Mouse (Mus musculus) forebrain, embryonic 15.5 days (tissue): ENCODE results near the gene Btbd11. TPM values are rescaled to one million over a fixed set of nuclear protein-coding genes. Genes with fewer than 3 reads are reported as not detected.

Source experiments
- ATAC-seq: fragments of 200-750 bp; cut with Nextera tagmentation; replicated peaks from 2 replicates; pipeline ENCODE4 v1.8.0; 2017; ENCODE audit warnings: mild to moderate bottlenecking, moderate TSS enrichment, moderate library complexity
- H3K27ac ChIP-seq: fragments of 300-500 bp; sonication (generic); replicated peaks from 2 replicates; pipeline ENCODE4 v1.5.1; 2015; ENCODE audit warnings: mild to moderate bottlenecking, inconsistent platforms
- H3K27me3 ChIP-seq: fragments of 300-500 bp; sonication (generic); 2 replicates; pipeline ENCODE4 v1.6.1; 2015; ENCODE audit warnings: inconsistent platforms
- H3K36me3 ChIP-seq: fragments of 300-500 bp; sonication (generic); 2 replicates; pipeline ENCODE4 v1.6.1; 2015; ENCODE audit warnings: mild to moderate bottlenecking, inconsistent platforms
- H3K4me1 ChIP-seq: fragments of 300-500 bp; sonication (generic); 2 replicates; pipeline ENCODE4 v1.6.1; 2015; ENCODE audit warnings: inconsistent platforms
- H3K4me2 ChIP-seq: fragments of 300-500 bp; sonication (generic); replicated peaks from 2 replicates; pipeline ENCODE4 v1.6.1; 2015; ENCODE audit warnings: mild to moderate bottlenecking, inconsistent platforms
- H3K4me3 ChIP-seq: fragments of 300-500 bp; sonication (generic); 2 replicates; pipeline ENCODE4 v1.5.1; 2015; ENCODE audit warnings: mild to moderate bottlenecking, inconsistent platforms
- H3K9ac ChIP-seq: fragments of 300-500 bp; sonication (generic); replicated peaks from 2 replicates; pipeline ENCODE4 v1.6.1; 2015; ENCODE audit warnings: mild to moderate bottlenecking, inconsistent platforms
- H3K9me3 ChIP-seq: fragments of 300-500 bp; sonication (generic); 2 replicates; pipeline ENCODE4 v1.6.1; 2016; ENCODE audit warnings: inconsistent platforms
- WGBS: fragments of 180-500 bp; shearing (Covaris S2); methylation state at CpG from one replicate; pipeline ENCODE4 v1.1.7; 2015; ENCODE audit warnings: mixed read lengths; 5-methylcytosine and 5-hydroxymethylcytosine counted together
- polyA plus RNA-seq: library from polyadenylated mRNA; unstranded; fragments of >200 nt; fragmentation: Nextera tagmentation; extraction: Ambion mirVana; gene quantifications from 2 replicates; pipeline ENCODE4 v1.2.1, GENCODE M21; 2015

Gene Btbd11
- polyA plus RNA-seq, 1 experiment from 2014 or later = 12.8 TPM

DNA sequence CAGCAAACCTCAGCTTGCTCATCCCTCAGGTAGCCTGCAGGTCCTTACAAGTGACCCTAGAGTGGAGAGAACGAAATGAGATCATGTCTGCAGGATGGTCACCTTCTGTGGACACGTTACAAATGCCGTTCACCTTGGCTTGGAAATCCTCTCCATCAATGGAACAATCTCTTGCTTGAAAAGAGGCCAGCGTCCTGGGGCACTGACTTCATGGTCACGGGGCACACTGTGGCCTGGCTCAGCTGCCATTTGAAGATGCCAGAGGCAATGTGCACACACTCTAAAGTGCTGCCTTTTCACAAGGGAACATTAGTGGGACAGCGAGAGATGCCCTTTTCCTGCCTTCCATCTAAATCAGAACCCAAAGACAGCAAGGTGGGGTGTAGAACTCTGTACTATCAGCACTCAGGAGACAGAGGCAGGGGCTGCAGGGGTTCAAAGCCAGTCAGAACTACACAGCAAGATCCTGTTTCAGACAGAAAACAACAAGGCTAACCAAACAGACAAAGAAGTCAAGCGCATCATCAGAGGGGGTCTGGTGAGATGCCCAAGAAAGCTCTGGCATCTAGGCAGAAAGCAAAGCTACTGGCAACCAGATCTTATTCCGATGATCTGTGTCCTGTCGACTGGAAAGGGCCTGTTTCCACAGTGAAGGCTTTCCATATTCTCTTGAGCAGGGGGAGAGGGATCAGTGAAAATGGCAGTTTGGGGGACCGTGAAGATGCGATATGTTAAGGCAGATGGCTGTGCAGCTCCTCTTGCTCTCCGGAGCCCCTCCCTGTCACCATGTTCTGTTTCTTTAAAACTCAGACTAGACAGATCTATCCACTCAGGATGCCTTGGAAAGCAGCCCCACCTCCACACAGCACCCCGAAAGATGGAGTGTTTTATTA lies 79.1 kb downstream of the Btbd11 start:
- no peak overlapping the region for H3K9ac ChIP-seq
- peak overlapping the region; percentile 44 for H3K27ac ChIP-seq
- H3K27me3 ChIP-seq = no peaks in the 10 kb centered on the region
- H3K9me3 ChIP-seq = no peaks in the 10 kb centered on the region
- H3K4me3 ChIP-seq = no peak overlapping the region
- H3K4me1 ChIP-seq = peaks cover 53% of the 10 kb centered on the region
- no peak overlapping the region for H3K4me2 ChIP-seq
- 70% methylated on average over 13 of the region's 13 CpGs for WGBS
- no peaks in the 10 kb centered on the region for H3K36me3 ChIP-seq
- no peak; the same call in 1 of the 2 replicates for ATAC-seq

DNA sequence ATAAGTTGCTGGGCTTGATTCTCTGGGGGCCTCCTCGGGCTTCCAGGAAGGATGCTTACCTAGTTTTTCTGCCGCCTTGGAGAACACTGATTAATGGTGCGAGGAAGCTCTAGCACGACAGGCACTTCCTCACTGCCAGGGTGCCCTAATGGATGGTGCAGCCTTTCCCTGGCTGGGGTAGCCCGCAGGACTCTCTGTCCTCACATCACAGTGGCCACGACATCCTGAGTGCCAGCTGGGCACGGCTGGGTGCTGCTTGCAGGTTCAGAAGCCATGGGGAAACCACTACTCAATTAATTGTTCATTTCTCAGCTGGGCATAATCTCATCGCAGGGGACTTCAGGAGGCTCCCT lies 79.8 kb downstream of the Btbd11 start:
- H3K27me3 ChIP-seq = no peaks in the 10 kb centered on the region
- no peaks in the 10 kb centered on the region for H3K36me3 ChIP-seq
- H3K9ac ChIP-seq = no peak overlapping the region
- peaks cover 53% of the 10 kb centered on the region for H3K4me1 ChIP-seq
- ATAC-seq = no peak
- WGBS = 44% methylated on average over 8 of the region's 8 CpGs
- H3K4me3 ChIP-seq = no peak overlapping the region
- peak overlapping the region; percentile 44; the same call in 1 of the 2 replicates for H3K27ac ChIP-seq
- H3K4me2 ChIP-seq = no peak overlapping the region
- no peaks in the 10 kb centered on the region for H3K9me3 ChIP-seq

DNA sequence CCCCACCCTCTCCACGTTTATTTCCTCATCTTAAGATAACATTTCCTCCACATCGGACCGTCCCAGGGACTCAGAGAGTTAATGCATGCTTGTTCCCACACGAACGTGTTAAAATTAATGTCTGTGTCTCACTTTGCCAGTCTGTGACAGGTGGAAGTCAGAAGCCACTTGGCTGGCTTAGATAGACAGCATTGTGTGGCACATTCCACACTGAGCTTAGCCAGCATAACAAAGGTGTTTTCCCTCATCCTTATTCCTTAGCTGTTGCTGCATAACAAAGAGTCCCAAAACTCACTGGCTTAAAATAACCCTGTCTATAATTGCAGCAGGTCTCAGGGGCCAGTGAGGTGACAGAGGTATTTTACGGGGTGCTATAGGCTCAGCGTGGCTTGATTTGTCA lies 80.8 kb downstream of the Btbd11 start:
- H3K27me3 ChIP-seq = no peaks in the 10 kb centered on the region
- H3K9me3 ChIP-seq = no peaks in the 10 kb centered on the region
- WGBS = 48% methylated on average over 7 of the region's 7 CpGs
- no peak overlapping the region for H3K4me2 ChIP-seq
- no peak overlapping the region for H3K9ac ChIP-seq
- ATAC-seq = no peak
- H3K36me3 ChIP-seq = no peaks in the 10 kb centered on the region
- peaks cover 53% of the 10 kb centered on the region for H3K4me1 ChIP-seq
- no peak overlapping the region for H3K27ac ChIP-seq
- H3K4me3 ChIP-seq = no peak overlapping the region

GRCm38 (mm10) chr10:85468527-85468926 lies 81.9 kb downstream of the Btbd11 start:
- peaks cover 58% of the 10 kb centered on the region for H3K4me1 ChIP-seq
- H3K9ac ChIP-seq = no peak overlapping the region
- no peak overlapping the region for H3K27ac ChIP-seq
- H3K27me3 ChIP-seq = no peaks in the 10 kb centered on the region
- 68% methylated on average over 4 of the region's 4 CpGs for WGBS
- H3K4me3 ChIP-seq = no peak overlapping the region
- ATAC-seq = no peak
- H3K9me3 ChIP-seq = no peaks in the 10 kb centered on the region
- no peaks in the 10 kb centered on the region for H3K36me3 ChIP-seq
- no peak overlapping the region for H3K4me2 ChIP-seq

- Histone ChIP-seq H3K4me2 (no peak overlapping the region), H3K4me3 (no peak overlapping the region), H3K9ac (no peak overlapping the region), H3K4me1 (peaks cover 59% of the 10 kb centered on the region), H3K9me3 (no peaks in the 10 kb centered on the region), H3K36me3 (no peaks in the 10 kb centered on the region), H3K27ac (0 out of 2 replicates have a peak overlapping the region, but pooled peaks have one; percentile 4), H3K27me3 (no peaks in the 10 kb centered on the region)
- ATAC-seq = peak; percentile 32; the same call in 1 of the 2 replicates
- 7% methylated on average over 5 of the region's 5 CpGs for WGBS
Measured at GRCm38 (mm10) chr10:85469341-85469740, 82.7 kb downstream of the Btbd11 start.

GRCm38 (mm10) chr10:85473265-85473664 lies 86.7 kb downstream of the Btbd11 start:
- Histone ChIP-seq H3K27ac (peak overlapping the region; percentile 51), H3K4me1 (peaks cover 44% of the 10 kb centered on the region), H3K9me3 (no peaks in the 10 kb centered on the region), H3K36me3 (no peaks in the 10 kb centered on the region), H3K4me3 (no peak overlapping the region), H3K27me3 (no peaks in the 10 kb centered on the region), H3K4me2 (no peak overlapping the region), H3K9ac (no peak overlapping the region)
- peak; percentile 21; the same call in 1 of the 2 replicates for ATAC-seq
- WGBS = 74% methylated on average over 4 of the region's 4 CpGs

DNA sequence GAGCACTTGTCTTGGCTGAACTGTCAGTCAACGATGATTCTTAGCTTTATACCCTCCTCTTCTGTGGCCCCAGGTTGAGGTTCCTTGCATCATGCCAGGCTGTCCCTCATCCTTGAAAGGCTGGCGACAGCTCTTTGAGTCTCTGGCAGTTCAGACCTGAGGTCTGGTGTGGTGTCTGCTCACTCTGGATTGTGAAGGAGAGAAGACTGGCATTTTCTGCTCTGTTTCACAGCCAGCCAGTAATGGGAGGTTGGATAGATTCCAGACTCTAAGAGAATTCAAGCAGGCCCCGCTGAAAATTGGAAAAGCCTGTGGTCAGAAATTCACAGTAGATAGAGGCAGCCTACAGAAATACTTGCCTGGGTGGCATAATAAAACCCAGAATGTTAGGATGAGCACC lies 87.3 kb downstream of the Btbd11 start:
- ATAC-seq = peak; percentile 66
- 30% methylated on average over 3 of the region's 3 CpGs for WGBS
- H3K9me3 ChIP-seq = no peaks in the 10 kb centered on the region
- no peaks in the 10 kb centered on the region for H3K27me3 ChIP-seq
- H3K4me1 ChIP-seq = peaks cover 39% of the 10 kb centered on the region
- H3K9ac ChIP-seq = no peak overlapping the region
- no peak overlapping the region for H3K4me3 ChIP-seq
- H3K36me3 ChIP-seq = no peaks in the 10 kb centered on the region
- H3K27ac ChIP-seq = peak overlapping the region; percentile 51
- no peak overlapping the region for H3K4me2 ChIP-seq

DNA sequence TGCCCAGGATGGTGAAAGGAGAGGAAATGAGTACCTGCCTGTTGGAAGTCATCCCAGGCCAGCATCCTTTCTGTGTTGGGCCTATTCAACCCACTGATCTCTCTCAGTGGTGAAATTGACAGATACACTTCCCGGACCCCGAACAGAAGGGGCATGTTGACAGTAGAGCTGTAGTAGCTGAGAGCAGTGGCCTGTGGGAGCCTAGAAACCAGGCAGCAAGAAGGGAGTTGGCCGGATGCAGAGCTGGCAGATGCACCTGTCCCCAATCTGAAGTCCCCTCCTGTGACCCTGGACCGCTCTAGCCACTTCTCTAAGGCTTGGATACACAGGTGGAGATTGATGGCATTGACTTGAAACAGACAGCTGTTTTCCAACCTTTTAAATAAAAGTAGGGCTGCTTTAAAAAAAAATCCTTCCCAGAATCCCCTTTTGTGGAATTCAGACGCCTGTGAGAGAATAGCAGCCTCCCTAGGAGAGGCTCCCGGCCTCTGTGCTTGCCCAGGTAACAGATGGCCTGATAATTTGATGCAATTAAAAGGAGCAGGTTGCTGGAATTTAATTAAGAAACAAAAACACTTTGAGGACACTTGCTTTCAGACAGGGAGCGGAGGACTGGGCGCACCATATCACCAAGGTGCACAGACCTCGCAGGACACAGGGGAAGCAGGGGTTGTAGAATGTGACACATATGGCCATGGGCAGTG lies 89.2 kb downstream of the Btbd11 start:
- 0 out of 2 replicates have a peak overlapping the region, but pooled peaks have one; percentile 28 for H3K27ac ChIP-seq
- WGBS = 56% methylated on average over 9 of the region's 9 CpGs

GRCm38 (mm10) chr10:85479959-85480625 lies 93.5 kb downstream of the Btbd11 start:
- H3K4me3 ChIP-seq = no peak overlapping the region
- H3K27ac ChIP-seq = no peak overlapping the region
- no peak for ATAC-seq
- H3K9ac ChIP-seq = no peak overlapping the region
- peaks cover 31% of the 10 kb centered on the region for H3K4me1 ChIP-seq
- H3K4me2 ChIP-seq = no peak overlapping the region
- 50% methylated on average over 6 of the region's 6 CpGs for WGBS
- H3K27me3 ChIP-seq = no peaks in the 10 kb centered on the region
- no peaks in the 10 kb centered on the region for H3K9me3 ChIP-seq
- H3K36me3 ChIP-seq = no peaks in the 10 kb centered on the region

More for the DNA sequence above, 89.2 kb downstream of the Btbd11 start:
- Histone ChIP-seq H3K4me1 (peaks cover 31% of the 10 kb centered on the region), H3K9me3 (no peaks in the 10 kb centered on the region), H3K4me2 (no peak overlapping the region), H3K27me3 (no peaks in the 10 kb centered on the region), H3K36me3 (no peaks in the 10 kb centered on the region), H3K9ac (no peak overlapping the region), H3K4me3 (no peak overlapping the region)
- ATAC-seq = no peak

GRCm38 (mm10) chr10:85481106-85481505 lies 94.5 kb downstream of the Btbd11 start:
- ATAC-seq = no peak
- H3K4me2 ChIP-seq = no peak overlapping the region

DNA sequence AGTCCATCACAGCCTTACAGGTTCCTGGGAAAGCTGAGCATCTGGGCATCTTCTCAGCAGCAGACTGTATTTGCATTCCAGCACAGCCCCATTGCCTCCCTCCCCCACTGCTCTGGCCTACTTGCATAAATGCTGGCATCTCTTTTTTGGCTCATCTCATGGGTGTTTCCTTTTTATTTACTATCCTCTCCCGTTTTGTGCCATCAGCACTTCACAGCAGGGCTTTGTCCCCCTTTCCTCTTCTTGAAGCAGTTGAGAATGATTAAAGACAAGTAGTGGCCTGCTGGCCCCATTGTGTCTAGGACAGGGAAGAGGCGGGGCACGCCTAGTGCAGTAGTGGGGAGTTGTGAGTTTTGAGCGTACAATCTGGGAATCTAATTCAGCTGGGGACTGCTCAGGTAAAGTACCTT lies 95.5 kb downstream of the Btbd11 start:
- Histone ChIP-seq H3K4me2 (no peak overlapping the region), H3K4me1 (peaks cover 18% of the 10 kb centered on the region), H3K36me3 (no peaks in the 10 kb centered on the region), H3K9me3 (no peaks in the 10 kb centered on the region), H3K9ac (no peak overlapping the region), H3K27ac (peak overlapping the region; percentile 23; the same call in 1 of the 2 replicates), H3K4me3 (no peak overlapping the region), H3K27me3 (no peaks in the 10 kb centered on the region)
- ATAC-seq = peak; percentile 67; the same call in 1 of the 2 replicates
- WGBS = 19% methylated on average over 4 of the region's 4 CpGs

More at GRCm38 (mm10) chr10:85481106-85481505, 94.5 kb downstream of the Btbd11 start:
- H3K4me3 ChIP-seq = no peak overlapping the region
- no peaks in the 10 kb centered on the region for H3K36me3 ChIP-seq
- H3K4me1 ChIP-seq = peaks cover 23% of the 10 kb centered on the region
- no peak overlapping the region for H3K9ac ChIP-seq
- no peak overlapping the region for H3K27ac ChIP-seq
- no peaks in the 10 kb centered on the region for H3K27me3 ChIP-seq
- no peaks in the 10 kb centered on the region for H3K9me3 ChIP-seq
- WGBS = 31% methylated on average over 3 of the region's 3 CpGs

GRCm38 (mm10) chr10:85482480-85482879 lies 95.9 kb downstream of the Btbd11 start:
- Histone ChIP-seq H3K4me2 (no peak overlapping the region), H3K9me3 (no peaks in the 10 kb centered on the region), H3K4me3 (no peak overlapping the region), H3K4me1 (peaks cover 18% of the 10 kb centered on the region), H3K9ac (no peak overlapping the region), H3K27ac (peak overlapping the region; percentile 23; the same call in 1 of the 2 replicates), H3K36me3 (no peaks in the 10 kb centered on the region), H3K27me3 (no peaks in the 10 kb centered on the region)
- ATAC-seq = peak; percentile 47; the same call in 1 of the 2 replicates
- WGBS = 33% methylated on average over 6 of the region's 6 CpGs
